Comparison of ENCODE assay signal across 11 mouse cellular contexts in genomic region chr13:60671235-60671634, GRCm38 (mm10).
A peak's percentile ranks its signal among the peaks of the same experiment; 100 is the strongest.
DNase-seq lines count a peak whose midpoint lies in the region; ATAC-seq lines count a peak whose summit lies in the region.
"Had no signal": no experiment of that assay in that cellular context is flagged by ENCODE, and none has a peak within 500 bp of the region (broad histone marks: within the 10 kb centered on the region; RNA-seq: fewer than 3 reads in every experiment).

No protein-coding gene starts in this region.

- 0 out of 2 replicates have a peak overlapping the region, but pooled peaks have one; percentile 43 for H3K9ac ChIP-seq in heart, embryonic 11.5 days (ENCODE audit: low read depth, low read length)
- no peak overlapping the region for H3K9ac ChIP-seq in liver, embryonic 12.5 days
- H3K9ac ChIP-seq: limb, embryonic 12.5 days had no signal

- no peaks in the 10 kb centered on the region for H3K27me3 ChIP-seq in heart, embryonic 11.5 days (ENCODE audit: control insufficient read depth, insufficient read depth, low read length)
- H3K27me3 ChIP-seq in liver, embryonic 12.5 days (replicated peaks) = no peaks in the 10 kb centered on the region
- H3K27me3 ChIP-seq: limb, embryonic 12.5 days had no signal

- no peak for DNase-seq in heart, postnatal 14 days
- peak; percentile 49 to 61 for DNase-seq in left cerebral cortex, postnatal 14 days (ENCODE audit: low spot score in 2 of 2)
- DNase-seq in left cerebral cortex, postnatal 10 days (ENCODE audit: extremely low spot score in 1 of 2, low spot score in 2 of 2) = no peak
- peak; percentile 62 for DNase-seq in brain, adult 2 months (ENCODE audit: low read depth, low spot score)
- DNase-seq in spleen, postnatal 36 days (ENCODE audit: low spot score in 2 of 2) = no peak
- DNase-seq: cerebellum, postnatal 14 days; heart, postnatal 36 days had no signal

- peak overlapping the region; percentile 11; the same call in 1 of the 2 replicates for H3K27ac ChIP-seq in heart, embryonic 11.5 days (ENCODE audit: low read depth, low read length)
- peak overlapping the region; percentile 66; the same call in 1 of the 2 replicates for H3K27ac ChIP-seq in liver, embryonic 12.5 days
- H3K27ac ChIP-seq: limb, embryonic 12.5 days had no signal

- H3K4me3 ChIP-seq in heart, embryonic 11.5 days (ENCODE audit: low read depth, low read length) = no peak overlapping the region
- no peak overlapping the region for H3K4me3 ChIP-seq in liver, embryonic 12.5 days
- H3K4me3 ChIP-seq: limb, embryonic 12.5 days had no signal

- no peaks in the 10 kb centered on the region for H3K9me3 ChIP-seq in heart, embryonic 11.5 days (replicated peaks; ENCODE audit: control insufficient read depth, low read length)
- no peaks in the 10 kb centered on the region for H3K9me3 ChIP-seq in liver, embryonic 12.5 days (replicated peaks)
- H3K9me3 ChIP-seq: limb, embryonic 12.5 days had no signal

- peaks cover 42% of the 10 kb centered on the region for H3K4me1 ChIP-seq in heart, embryonic 11.5 days (ENCODE audit: control insufficient read depth, insufficient read depth, low read length)
- peaks cover 79% of the 10 kb centered on the region for H3K4me1 ChIP-seq in liver, embryonic 12.5 days

- whole genome bisulfite sequencing in heart, embryonic 11.5 days (ENCODE audit: insufficient replicate concordance) = 48% methylated on average over 10 of the region's 10 CpGs
- 68% methylated on average over 10 of the region's 10 CpGs for WGBS in liver, embryonic 12.5 days (ENCODE audit: insufficient replicate concordance)

- H3K4me2 ChIP-seq in heart, embryonic 11.5 days = no peak overlapping the region
- H3K4me2 ChIP-seq in liver, embryonic 12.5 days = 0 out of 2 replicates have a peak overlapping the region, but pooled peaks have one; percentile 54
- H3K4me2 ChIP-seq: limb, embryonic 12.5 days had no signal

- intact Hi-C loops in heart, postnatal 14 days (cut with DNase I) = loop anchor here (5.0 kb wide), 1 partner anchor 69 kb away; the partner anchor contains the start of gene Dapk1
- intact Hi-C loops in left cerebral cortex, postnatal 14 days (cut with DNase I) = no loop called here
- intact Hi-C loops in left cerebral cortex, postnatal 10 days (cut with DNase I) = no loop called here

- H3K36me3 ChIP-seq in heart, embryonic 11.5 days (ENCODE audit: control insufficient read depth, insufficient read depth, low read length) = no peaks in the 10 kb centered on the region; the same call in 1 of the 2 replicates
- no peaks in the 10 kb centered on the region for H3K36me3 ChIP-seq in liver, embryonic 12.5 days
- H3K36me3 ChIP-seq: limb, embryonic 12.5 days had no signal

- no peak for ATAC-seq in heart, embryonic 11.5 days (replicated peaks; ENCODE audit: insufficient number of reproducible peaks, low FRiP score, low TSS enrichment)
- ATAC-seq in liver, embryonic 12.5 days = no peak
- ATAC-seq: inflammation-experienced regulatory T-cells, adult 6 months had no signal

Comparison
In these comparisons a context has a peak if more than half of its experiments do, and no peak if none do; other contexts are left out.
1. DNase-seq: peak in left cerebral cortex, postnatal 14 days (2 of 2) and brain, adult 2 months (single experiment); none in heart, postnatal 14 days (0 of 2), left cerebral cortex, postnatal 10 days (0 of 2) and spleen, postnatal 36 days (0 of 2).